Mouse (Mus musculus): Measurements from ENCODE around the gene Map2k1.

Gene Map2k1

DNA sequence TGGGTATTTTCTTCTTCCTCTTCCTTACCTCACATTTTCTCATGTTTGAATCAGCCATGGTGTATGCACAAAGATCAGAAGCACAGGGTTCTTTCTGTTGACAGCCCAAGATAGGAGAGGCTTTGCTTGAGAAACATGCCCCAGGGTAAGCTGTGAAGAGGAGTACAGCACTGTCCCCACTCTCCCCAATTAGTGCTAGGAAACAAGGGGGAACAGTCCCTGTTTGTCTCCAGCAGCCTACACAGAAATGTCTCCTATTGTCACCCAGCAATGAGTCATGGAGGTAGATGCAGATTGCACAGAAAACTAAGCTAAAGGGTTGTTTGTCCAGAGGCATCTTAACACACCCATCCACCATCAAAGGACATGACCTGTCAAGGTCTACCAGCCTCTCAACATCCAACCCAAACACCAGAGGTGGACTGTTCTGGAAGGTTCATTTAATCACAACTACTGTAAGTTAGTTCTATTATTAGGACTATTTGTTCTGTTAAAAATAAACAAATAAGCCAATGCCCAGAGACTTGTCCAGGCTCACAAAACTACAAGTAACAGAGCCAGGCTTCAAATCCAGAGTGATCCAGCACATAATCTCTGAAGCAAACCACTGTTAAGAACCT, 3.2 kb downstream of the Map2k1 start:
- no peak for DNase-seq (ENCODE audit: low read depth, low spot score)

DNA sequence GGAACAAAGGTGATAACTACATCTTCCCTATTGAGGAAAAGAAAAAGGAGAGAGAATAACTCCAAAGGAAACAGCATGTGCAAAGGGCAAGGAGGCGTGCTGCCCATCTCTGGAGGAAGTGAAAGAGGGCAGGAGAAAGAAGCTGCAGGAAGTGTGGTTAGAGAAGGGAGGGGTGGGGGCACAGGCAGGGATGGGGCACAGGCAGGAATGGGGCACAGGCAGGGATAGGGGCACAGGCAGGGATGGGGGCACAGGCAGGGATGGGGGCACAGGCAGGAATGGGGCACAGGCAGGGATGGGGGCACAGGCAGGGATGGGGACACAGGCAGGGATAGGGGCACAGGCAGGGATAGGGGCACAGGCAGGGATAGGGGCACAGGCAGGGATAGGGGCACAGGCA, 4.1 kb downstream of the Map2k1 start:
- DNase-seq (ENCODE audit: low read depth, low spot score): no peak

DNA sequence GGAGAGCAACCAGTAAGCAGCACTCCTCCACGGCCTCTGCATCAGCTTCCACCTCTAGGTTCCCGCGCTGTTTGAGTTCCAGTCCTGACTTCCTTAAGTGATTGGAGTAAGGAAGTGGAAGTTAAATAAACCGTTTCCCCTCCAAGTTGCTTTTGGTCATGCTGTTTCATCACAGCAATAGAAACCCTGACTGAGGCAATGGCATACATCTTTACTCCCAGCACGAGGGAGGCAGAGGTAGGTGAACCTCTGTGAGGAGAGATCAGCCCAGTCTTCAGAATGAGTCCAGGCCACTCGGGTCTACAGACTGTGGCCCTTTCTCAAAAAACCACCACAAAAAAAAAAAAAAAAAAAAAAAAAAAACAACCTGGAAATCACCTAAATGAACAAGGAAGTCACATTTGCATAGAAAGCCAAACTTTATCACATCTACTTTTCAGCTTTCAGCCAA, 11.0 kb downstream of the Map2k1 start:
- DNase-seq (ENCODE audit: low read depth, low spot score): no peak

DNA sequence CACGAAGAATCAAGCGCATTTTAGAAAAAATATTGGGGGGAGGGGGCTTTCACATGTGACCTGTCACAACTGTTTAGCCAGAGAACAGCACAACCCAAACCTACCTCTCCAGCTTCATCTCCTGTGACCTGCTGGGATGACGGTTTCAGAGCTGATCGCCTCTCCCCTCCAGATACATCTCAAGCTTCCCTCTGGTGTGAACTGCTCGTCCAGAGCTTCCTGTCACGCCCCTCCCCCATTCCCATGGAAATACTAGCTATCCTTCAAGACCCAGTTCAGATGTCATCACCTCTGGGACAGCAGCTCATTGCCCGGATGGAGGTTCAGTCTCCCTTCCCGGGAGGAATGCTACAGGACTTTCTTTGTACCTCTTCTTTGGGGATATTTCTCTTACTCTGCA, 12.8 kb downstream of the Map2k1 start:
- DNase-seq (ENCODE audit: low read depth, low spot score): no peak

DNA sequence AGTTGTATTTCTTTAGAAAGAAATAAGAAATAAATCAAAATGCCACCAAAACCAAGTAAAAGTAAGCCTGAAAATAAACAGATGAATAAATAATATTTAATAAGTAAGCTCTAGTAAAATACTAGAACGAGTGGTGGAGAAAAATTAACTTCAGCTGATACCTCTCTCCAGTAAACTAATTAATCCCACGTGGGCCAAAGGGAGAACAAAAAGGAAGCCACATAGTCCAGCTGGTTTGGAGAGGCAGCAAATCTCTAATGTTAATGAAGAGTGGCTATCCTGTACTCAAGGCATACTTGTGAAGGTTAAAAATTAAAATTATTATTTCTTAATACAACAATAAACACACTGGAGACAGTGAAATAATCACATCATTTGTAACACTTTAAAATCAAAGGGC, 13.3 kb downstream of the Map2k1 start:
- no peak for DNase-seq (ENCODE audit: low read depth, low spot score)

DNA sequence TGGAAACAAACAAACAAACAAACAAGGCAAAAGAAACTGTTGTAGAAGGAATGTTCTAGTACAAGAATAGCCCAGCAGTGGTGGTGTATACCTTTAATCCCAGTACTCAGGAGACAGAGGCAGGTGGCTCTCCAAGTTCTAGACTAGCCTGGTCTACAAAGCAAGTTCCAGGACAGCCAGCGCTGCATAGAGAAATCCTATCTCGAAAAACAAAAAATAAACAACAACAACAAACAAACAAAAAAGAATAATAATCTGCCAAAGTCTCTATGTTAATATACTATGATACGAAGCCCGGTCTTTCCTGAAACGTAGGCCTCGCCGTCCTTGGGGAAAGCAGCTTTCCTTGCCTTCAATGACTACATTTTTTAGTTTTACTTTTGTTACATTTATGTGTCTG, 17.4 kb downstream of the Map2k1 start:
- no peak for DNase-seq (ENCODE audit: low read depth, low spot score)

DNA sequence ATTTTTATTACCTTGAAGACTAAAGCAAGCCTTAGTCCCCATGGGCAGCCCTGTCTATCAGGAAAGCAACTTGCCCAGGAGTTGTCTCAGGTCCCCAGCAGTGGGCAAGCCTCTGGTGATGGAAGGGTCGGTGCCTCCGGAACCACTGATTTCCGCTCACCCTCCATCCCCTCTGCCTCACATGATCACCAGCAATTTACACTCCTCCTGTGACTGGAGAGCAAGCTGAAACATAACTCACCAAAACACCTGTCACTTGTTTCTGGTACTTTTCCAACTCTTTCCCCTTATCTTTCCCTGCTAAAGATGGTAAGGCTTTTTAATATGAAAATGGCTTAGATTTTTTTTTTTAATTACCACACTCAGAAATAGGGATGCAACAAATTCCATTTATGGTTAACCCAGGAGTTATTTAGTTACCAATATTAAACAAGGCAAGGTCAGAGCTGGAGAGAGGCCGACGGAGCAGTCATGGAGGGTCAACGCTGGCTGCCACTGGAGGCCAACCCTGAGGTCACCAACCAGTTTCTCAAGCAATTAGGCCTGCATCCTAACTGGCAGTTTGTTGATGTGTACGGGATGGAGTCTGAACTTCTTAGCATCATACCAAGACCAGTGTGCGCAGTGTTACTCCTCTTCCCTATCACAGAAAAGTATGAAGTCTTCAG, 18.5 kb downstream of the Map2k1 start, which contains the start of gene Uchl4:
Gene Uchl4, plus strand, starts transcription at position 434 of the 668 bp plus-strand sequence.
- DNase-seq (ENCODE audit: low read depth, low spot score): no peak

DNA sequence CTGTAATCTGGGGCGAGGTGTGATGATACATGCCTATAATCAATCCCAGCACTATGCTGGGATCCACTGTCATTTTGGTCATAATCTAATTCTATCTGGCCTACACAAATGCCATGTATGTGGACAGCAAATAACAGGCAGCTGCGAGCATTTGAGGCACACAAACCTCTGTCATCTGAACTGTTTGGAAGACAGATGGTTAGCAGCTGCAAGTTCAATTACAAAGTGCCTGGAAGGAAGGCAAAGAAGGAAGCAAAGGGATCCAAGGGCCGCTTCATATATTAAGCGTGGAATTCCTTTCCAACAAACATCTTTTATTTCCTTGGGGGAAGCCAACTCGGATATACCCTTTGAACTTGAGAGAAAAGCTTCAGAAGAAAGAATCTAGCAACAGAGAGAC, 19.8 kb downstream of the Map2k1 start:
- no peak for DNase-seq (ENCODE audit: low read depth, low spot score)

DNA sequence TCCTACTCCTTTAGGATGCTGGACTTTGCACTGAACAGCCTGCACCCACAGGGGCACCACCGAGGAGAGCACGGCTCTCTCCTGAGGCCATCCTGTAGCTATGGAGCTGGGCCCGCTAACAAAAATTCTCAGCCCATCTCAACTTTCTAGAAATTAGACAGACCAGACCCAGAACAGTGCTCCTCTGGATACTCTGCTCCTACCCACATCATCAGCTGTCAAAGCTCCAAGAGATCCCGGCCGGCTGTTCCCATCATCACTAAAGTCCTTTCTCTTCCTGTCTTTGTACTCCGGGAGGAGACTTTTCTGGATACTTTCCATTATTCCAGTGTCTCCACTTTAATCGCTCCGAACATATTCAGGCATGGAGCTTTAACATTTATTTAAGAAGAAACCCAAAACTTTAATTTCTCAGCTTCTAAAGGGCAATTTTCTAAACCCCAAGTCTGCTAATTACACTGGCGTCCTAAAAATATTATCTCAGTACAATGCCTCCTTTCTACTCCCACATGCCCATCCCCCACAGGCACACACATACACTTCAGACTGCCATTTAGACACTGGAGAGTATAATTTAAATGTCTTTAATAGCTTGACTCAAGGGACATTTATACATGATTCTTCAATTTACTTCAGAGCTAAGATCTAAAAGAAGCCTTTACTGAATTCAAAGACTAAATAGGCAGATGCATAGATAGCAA, 21.0 kb downstream of the Map2k1 start:
- DNase-seq (ENCODE audit: low read depth, low spot score): no peak

DNA sequence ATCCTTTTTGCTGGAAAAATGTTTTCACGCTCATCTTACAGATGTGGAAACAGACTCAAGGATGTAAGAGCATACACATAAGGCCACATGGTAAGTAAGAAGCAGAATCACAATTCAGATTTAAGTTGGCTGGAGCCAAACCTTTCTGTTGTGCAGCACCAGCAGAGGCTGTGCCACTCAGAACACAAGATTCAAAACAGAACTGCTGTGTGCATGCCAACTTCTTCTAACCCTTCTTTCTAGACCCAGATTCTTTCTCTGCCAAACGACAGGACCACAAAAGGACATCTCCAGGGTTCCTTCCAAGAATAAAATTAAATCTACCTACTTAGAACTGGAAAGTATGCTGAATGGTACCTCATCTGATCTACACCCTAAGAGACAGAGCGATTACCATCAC, 21.8 kb downstream of the Map2k1 start:
- no peak for DNase-seq (ENCODE audit: low read depth, low spot score)

DNA sequence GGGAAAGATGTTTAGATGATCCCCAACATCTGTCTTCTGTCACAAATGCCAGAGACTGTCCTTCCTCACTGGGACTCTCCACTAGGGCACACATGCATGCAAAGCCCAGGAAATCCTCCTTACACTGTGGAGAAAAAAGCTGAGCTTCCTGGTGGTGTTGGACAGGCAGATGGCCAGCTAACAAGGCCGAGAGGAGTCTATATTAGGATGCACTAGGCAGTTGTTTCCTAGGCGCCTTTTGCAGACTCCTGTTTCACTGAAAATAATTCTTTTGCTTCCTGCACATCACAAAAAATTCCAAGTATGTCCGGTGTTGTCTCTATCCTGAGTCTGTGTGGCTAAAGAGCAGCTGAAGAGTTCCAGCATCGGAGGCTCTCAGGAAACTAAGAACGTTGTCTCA, 22.3 kb downstream of the Map2k1 start:
- DNase-seq (ENCODE audit: low read depth, low spot score): no peak

DNA sequence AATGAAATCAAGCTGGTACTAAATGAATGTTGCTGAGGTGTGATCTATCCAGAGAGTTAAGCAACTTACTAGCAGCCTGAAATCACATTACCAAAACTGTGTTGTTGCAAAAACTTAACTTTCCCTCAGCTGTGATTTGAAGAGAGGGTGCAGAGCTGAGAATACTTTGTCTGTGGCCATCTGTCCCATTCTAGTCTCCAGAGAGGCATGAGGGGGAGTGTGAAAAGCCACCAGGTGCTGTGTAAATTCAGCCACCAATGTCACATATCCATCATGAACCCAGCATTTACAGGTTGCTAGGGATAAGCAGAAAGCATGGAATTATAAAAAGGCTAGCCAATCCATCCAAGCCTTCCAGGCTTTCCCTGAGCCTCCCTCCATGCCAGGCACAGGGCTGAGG, 24.5 kb downstream of the Map2k1 start:
- no peak for DNase-seq (ENCODE audit: low read depth, low spot score)

DNA sequence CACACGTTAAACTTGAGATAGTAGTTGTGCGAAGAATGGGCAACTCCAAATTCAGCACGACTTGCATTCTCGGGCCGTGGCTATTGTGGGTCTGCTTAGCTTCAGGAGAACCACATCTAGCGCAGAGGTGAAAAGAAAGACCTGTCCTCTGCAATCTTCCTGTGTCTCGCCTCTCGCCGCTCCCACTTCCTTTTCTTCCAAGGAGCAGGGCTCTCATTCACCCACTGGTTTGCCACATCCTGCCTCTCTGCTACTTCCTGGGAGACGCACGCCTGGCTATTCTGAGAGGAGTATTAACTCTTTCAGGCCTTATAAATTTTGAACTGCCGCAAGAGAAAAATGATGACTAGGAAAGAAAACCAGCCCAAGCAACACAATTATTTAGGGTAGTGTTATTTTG, 25.7 kb downstream of the Map2k1 start:
- DNase-seq (ENCODE audit: low read depth, low spot score): no peak

DNA sequence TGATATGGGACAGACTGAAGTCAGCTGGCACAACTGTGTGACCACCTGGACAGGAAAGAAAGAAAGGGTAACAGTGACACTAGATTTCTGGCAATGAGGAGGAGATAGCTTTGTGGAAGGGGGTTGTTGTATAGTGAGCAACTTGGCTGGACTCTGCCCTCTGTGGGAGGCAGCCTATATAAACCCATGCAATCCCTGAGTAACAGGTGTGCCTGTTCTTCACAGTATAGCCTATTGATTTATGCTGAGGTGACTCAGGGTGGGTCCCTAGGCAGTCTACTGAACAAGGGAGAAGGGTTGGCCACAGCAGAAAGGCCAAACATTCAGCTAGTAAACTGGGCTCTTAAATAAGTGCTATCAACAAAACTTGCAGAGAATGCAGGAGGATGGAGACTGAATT, 27.6 kb downstream of the Map2k1 start:
- DNase-seq (ENCODE audit: low read depth, low spot score): no peak

DNA sequence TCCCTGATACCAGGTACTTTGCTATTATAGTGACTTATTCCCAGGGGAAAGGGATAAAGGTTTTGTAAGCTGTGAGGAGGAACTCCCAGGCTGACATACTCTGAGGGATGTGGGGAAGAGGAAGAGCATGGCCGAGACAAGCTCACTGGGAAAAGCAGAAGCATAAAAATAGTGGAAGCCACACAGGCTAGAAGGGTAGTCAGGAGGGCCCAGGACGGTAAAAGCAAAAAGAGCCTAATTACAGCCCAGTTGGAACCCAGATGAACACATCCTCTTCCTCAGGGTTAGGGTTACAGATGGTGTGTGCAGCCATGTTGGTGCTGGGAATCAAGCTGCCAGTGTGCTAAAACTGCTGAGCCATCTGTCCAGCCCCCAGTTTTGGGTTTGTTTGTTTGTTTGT, 31.3 kb downstream of the Map2k1 start:
- no peak for DNase-seq (ENCODE audit: low read depth, low spot score)

DNA sequence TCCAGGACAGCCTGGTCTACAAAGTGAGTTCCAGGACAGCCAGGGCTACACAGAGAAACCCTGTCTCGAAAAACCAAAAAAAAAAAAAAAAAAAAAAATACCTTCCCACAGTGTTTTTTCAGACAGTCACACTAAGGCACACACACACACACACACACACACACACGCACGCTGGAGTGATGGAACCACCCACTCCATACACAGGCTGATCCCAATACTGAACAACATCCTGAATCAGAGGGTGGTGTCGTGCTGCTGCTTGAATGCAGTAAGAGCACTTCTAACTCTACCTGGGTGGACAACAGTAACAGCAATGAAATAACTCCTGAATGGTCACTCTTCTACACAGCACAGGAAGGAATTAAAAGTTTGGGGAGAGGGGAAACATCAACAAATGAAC, 32.0 kb downstream of the Map2k1 start:
- DNase-seq (ENCODE audit: low read depth, low spot score): no peak

DNA sequence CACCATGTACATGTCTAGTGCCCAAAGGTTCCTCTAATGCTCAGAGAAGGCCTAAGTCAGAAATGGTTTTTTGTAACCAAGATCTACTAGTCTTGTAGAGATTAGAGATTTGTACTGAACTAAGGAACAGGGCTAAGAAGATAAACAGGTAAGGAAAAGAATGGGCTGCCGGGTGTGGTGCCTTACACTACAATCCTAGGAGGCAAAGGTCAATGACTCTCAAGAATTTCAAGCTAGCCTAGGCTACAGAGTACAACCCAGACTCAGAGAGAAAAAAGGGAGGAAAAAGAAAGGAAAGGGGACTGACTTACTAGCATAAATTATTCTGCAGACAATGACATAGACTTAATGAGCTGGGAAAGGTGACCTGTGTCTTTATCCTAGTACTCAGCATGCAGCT, 32.8 kb downstream of the Map2k1 start:
- no peak for DNase-seq (ENCODE audit: low read depth, low spot score)

DNA sequence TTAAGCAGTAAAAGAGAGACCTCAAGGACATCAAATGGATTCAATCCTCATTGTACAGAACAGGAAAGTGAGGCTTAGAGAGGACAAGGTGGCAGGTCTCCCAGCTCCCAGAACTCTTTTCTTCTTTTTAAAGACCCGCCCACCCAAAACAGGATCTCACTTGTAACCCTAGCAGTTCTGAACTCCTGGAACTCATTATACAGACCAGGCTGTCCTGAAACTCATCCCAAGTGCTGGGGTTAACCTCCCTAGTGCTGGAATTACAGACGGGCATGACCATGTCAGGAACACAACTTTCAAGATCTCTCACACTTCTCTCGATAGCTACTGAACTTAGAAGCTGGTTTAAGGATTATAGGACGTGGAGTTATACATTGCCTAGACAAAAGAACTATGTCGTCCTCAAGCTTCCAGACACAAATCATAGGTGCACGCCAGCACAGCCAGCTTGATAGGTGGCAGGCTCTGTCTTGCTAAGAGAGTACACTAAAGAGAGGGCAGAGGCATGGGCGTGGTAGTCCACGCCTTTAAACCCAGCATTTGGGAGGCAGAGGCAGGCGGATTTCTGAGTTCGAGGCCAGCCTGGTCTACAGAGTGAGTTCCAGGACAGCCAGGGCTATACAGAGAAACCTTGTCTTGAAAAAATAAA, 33.5 kb downstream of the Map2k1 start:
- no peak for DNase-seq (ENCODE audit: low read depth, low spot score)

DNA sequence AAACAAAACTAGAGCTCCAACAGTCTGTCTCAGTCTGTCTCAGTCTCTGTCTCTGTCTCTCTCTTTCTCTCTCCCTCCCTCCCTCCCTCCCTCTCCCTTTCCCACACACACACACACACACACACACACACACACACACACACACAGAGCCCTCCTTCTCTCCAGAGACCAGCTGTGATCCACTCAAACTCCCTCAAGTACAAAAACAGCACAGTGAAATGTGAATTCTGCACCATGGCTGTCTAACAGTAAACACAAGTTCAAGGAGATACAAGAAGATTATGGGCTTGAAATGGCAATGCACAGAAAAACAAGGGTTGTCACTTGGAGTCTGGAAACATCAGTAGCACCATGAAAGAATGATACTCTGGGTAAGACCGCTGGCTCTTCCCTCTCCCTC, 34.1 kb downstream of the Map2k1 start:
- DNase-seq (ENCODE audit: low read depth, low spot score): no peak

DNA sequence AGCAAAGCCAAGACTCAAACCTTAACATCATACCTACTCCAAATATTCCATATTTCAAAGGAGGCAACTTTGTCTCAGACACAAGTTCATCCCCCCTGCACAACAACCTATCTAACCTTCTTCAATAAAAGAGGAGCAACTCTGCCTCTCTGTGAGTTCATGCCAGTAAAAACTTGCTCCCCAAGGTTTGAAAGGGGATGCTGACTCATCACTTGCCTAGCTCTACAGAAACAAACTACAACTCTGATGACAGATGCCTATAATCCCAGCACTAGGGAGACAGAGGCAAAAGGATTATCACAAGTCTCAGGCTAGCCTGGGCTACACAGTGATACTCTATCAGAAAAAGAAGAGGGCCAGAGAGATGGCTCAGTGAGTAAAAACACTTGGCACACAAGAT, 35.5 kb downstream of the Map2k1 start:
- no peak for DNase-seq (ENCODE audit: low read depth, low spot score)

DNA sequence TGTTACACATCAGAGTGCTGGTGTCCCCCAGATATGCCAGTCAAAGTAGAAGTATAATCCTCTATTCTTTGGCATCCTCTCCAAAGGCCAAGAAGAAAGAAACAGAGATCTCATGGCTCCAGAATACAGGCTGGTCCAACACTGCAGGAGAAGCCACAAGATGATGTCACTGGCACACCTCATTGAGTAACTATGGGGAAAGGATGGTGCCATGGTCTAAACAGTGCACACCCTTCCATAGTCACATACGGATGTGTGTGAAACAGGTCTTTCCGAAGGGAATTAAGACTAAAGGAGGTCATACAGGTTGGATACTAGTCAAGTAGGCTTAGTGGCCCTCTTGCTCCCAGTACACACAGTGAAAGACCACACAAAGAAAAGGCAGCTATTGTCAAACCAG, 36.8 kb downstream of the Map2k1 start:
- no peak for DNase-seq (ENCODE audit: low read depth, low spot score)

DNA sequence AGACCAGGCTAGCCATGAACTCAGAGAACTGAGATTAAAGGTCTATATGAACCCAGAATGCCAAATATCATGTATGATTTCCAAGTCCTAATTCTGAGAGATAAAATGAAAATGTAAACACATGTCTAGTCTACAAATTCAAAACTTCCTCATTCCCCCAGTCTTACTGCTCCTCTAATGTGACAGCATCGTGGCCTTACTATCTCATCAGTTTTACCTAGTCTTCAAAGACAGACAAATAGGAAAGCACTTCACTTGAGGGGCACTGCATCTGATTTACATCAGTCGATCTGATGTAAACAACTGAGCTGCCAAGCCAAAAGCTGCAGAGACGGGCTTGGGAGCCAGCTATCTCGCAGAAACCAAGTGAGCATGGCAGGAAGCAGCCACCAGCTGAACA, 37.3 kb downstream of the Map2k1 start:
- DNase-seq (ENCODE audit: low read depth, low spot score): no peak

DNA sequence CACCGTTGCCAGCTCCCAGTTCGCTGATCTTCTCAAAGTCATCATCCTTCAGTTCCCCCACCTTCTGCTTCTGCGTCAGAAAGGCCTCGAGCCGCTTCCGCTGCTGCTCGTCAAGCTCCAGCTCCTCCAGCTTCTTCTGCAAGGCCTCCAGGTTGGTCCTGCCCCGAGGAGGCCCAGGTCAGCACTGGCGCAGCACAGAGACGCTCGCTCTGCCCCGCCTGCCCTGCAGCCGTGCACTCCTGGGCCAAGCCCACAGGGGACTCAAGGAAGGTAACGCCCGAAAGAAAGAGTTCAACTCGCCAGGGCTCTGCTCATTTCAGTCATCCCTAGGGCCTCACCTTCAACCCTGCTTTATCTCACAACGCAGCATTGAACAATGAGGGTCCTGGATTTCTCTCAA, 39.0 kb downstream of the Map2k1 start:
- DNase-seq (ENCODE audit: low read depth, low spot score): no peak

All from retina, postnatal 7 days (tissue).